Mouse (Mus musculus): ENCODE data around the gene Zfp626. TPM values are rescaled to one million over a fixed set of nuclear protein-coding genes. Genes with fewer than 3 reads are reported as not detected.
"Not testable (repeated sequence)": the region's sequence is repeated elsewhere in the genome, so short reads cannot be mapped to it uniquely, and the experiment has no call there.

Zfp626 gene
- 4.1 and 6.3 TPM in 2 replicates for polyA plus RNA-seq (2012; rRNA removed)

GRCm38 (mm10) chr7:27806896-27807295, at the start of gene Zfp626:
Gene Zfp626, plus strand, starts transcription at chr7:27807196.
- not testable (repeated sequence) for H3K4me1 ChIP-seq (ENCODE audit: control insufficient read depth, insufficient read depth, low read length); H3K36me3 ChIP-seq (ENCODE audit: control insufficient read depth, insufficient read depth, low read length); H3K27me3 ChIP-seq (ENCODE audit: control insufficient read depth, insufficient read depth, low read length)
- Histone ChIP-seq H3K27ac (ENCODE audit: control insufficient read depth, insufficient read depth, low read depth, low read length) (peak within 1 kb of the TSS; percentile 62), H3K4me3 (ENCODE audit: control insufficient read depth, low read depth, low read length) (peak within 1 kb of the TSS; percentile 87)

GRCm38 (mm10) chr7:27765176-27765886, 41.7 kb upstream of the Zfp626 start:
- TF ChIP-seq POLR2A (IDR thresholded peaks at IDR 0.05; ENCODE audit: control insufficient read depth, low read depth, low read length) (no peak), CTCF (IDR thresholded peaks at IDR 0.05; ENCODE audit: control insufficient read depth, insufficient read depth, insufficient replicate concordance, low read depth, low read length) (no peak)
- Histone ChIP-seq H3K27ac (ENCODE audit: control insufficient read depth, insufficient read depth, low read depth, low read length) (no peak overlapping the region), H3K36me3 (ENCODE audit: control insufficient read depth, insufficient read depth, low read length) (no peaks in the 10 kb centered on the region), H3K4me1 (ENCODE audit: control insufficient read depth, insufficient read depth, low read length) (peaks cover 2% of the 10 kb centered on the region), H3K27me3 (ENCODE audit: control insufficient read depth, insufficient read depth, low read length) (no peaks in the 10 kb centered on the region), H3K4me3 (ENCODE audit: control insufficient read depth, low read depth, low read length) (no peak overlapping the region; the same call in 1 of the 2 replicates)

DNA sequence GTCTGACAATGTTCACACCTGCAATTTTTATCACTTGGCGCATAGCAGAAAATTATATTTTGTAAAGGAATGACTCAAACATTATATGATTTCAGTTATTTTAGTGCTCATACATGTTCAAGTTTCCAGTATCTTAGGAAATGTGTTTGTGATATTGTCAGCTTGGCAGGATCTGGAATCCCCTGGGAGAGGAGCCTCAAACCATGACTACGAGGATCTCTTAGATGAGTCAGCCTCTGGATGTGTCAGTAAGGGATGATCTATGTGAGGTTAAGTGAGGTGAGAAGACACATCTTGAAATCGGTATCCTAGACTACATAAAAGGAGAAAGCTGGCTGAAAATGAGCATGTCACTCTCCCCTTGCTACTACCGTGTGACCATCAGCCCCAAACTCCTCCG, 17.7 kb upstream of the Zfp626 start:
- Histone ChIP-seq H3K27ac (ENCODE audit: control insufficient read depth, insufficient read depth, low read depth, low read length) (no peak overlapping the region), H3K4me3 (ENCODE audit: control insufficient read depth, low read depth, low read length) (no peak overlapping the region), H3K27me3 (ENCODE audit: control insufficient read depth, insufficient read depth, low read length) (no peaks in the 10 kb centered on the region), H3K36me3 (ENCODE audit: control insufficient read depth, insufficient read depth, low read length) (no peaks in the 10 kb centered on the region), H3K4me1 (ENCODE audit: control insufficient read depth, insufficient read depth, low read length) (no peaks in the 10 kb centered on the region)
- TF ChIP-seq POLR2A (IDR thresholded peaks at IDR 0.05; ENCODE audit: control insufficient read depth, low read depth, low read length) (no peak), CTCF (IDR thresholded peaks at IDR 0.05; ENCODE audit: control insufficient read depth, insufficient read depth, insufficient replicate concordance, low read depth, low read length) (no peak)

DNA sequence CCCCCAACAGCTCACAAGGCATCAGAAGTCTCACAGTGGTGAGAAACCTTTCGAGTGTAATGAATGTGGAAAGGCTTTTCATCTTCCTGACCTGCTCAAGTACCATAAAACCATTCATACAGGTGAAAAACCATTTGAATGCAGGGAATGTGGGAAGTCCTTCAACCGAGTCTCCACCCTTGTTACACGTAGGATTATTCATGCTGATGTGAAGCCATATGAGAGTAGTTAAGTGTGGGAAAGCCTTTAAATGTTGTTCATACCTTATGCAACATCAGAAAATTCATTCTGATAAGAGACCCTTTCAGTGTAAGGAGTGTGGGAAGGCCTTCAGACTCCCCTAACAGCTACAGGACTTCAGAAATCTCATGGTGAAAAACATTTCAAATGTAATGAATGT, 13.1 kb upstream of the Zfp626 start:
- H3K4me3 ChIP-seq (ENCODE audit: control insufficient read depth, low read depth, low read length); H3K27ac ChIP-seq (ENCODE audit: control insufficient read depth, insufficient read depth, low read depth, low read length); H3K36me3 ChIP-seq (ENCODE audit: control insufficient read depth, insufficient read depth, low read length); H3K4me1 ChIP-seq (ENCODE audit: control insufficient read depth, insufficient read depth, low read length); H3K27me3 ChIP-seq (ENCODE audit: control insufficient read depth, insufficient read depth, low read length): not testable (repeated sequence)

DNA sequence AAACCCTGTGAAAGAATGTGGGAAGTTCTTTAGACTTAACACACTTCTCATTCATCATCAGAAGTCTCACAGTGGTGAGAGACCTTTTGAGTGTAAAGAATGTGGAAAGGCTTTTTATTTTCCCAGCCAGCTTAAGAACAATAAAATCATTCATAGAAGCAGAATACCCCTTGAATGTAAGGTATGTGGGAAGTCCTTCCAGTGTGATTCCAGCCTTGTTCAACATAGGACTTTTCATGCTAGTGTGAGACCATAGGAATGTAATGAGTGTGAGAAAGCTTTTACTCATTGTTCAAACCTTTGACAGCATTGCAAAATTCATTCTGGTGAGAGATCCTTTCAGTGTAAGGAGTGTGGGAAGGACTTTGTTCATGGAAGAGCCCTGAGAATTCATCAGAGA, 12.4 kb upstream of the Zfp626 start:
- no peaks in the 10 kb centered on the region for H3K4me1 ChIP-seq (ENCODE audit: control insufficient read depth, insufficient read depth, low read length)
- H3K36me3 ChIP-seq (ENCODE audit: control insufficient read depth, insufficient read depth, low read length) = no peaks in the 10 kb centered on the region
- H3K27ac ChIP-seq (ENCODE audit: control insufficient read depth, insufficient read depth, low read depth, low read length) = no peak overlapping the region
- no peaks in the 10 kb centered on the region for H3K27me3 ChIP-seq (ENCODE audit: control insufficient read depth, insufficient read depth, low read length)
- no peak overlapping the region for H3K4me3 ChIP-seq (ENCODE audit: control insufficient read depth, low read depth, low read length)
- TF ChIP-seq CTCF (IDR thresholded peaks at IDR 0.05; ENCODE audit: control insufficient read depth, insufficient read depth, insufficient replicate concordance, low read depth, low read length) = no peak
- TF ChIP-seq POLR2A (IDR thresholded peaks at IDR 0.05; ENCODE audit: control insufficient read depth, low read depth, low read length) = no peak

DNA sequence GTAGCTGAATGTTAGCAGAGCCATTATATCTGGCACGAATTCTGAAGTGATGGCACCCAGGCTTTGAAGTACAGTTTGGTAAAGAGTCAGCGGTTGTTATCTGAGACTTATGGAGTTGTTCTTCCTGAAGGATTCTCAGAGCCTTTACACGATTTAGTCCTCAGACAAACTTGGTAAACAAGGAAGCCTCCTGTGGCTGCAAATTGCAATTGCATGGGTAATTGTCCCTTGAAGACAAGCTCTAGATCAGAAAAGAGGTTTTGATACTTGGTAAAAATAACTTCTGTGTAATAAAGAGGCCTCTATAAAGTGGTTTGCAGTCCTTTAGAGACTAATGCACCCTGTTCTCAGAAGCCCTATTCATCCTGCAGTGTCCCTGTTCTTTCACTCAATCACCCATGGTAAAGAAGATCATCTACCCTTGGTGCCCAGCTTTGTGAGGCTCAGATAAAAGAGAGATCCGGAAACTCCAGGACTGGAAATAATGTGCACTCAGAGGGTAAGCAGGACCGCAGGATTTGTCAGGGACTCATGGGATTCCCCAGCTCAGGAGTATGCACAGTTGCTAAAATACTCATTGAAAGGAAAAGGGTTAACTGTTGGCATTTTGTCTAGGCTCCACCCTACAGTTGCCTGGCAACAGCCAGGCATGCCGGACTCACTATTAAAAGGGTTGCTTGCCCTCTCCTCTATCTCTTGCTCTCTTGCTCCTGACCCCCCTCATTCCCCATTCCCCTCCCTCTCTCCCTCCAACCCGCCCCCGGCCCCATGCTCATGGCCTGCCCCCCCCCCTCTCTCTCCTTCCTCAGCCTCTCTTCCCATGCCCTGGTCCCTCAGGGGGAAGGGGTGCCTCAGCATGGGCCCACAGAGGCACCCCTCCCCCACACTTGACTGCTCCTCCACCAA, 8.8 kb upstream of the Zfp626 start:
- no peak overlapping the region for H3K27ac ChIP-seq (ENCODE audit: control insufficient read depth, insufficient read depth, low read depth, low read length)
- no peaks in the 10 kb centered on the region for H3K4me1 ChIP-seq (ENCODE audit: control insufficient read depth, insufficient read depth, low read length)
- H3K4me3 ChIP-seq (ENCODE audit: control insufficient read depth, low read depth, low read length) = no peak overlapping the region
- TF ChIP-seq POLR2A (IDR thresholded peaks at IDR 0.05; ENCODE audit: control insufficient read depth, low read depth, low read length) = no peak
- TF ChIP-seq CTCF (IDR thresholded peaks at IDR 0.05; ENCODE audit: control insufficient read depth, insufficient read depth, insufficient replicate concordance, low read depth, low read length) = no peak
- H3K36me3 ChIP-seq (ENCODE audit: control insufficient read depth, insufficient read depth, low read length) = no peaks in the 10 kb centered on the region
- H3K27me3 ChIP-seq (ENCODE audit: control insufficient read depth, insufficient read depth, low read length) = no peaks in the 10 kb centered on the region

- no peak overlapping the region for H3K4me3 ChIP-seq (ENCODE audit: control insufficient read depth, low read depth, low read length)
- H3K4me1 ChIP-seq (ENCODE audit: control insufficient read depth, insufficient read depth, low read length) = no peaks in the 10 kb centered on the region; the same call in 1 of the 2 replicates
- TF ChIP-seq CTCF (IDR thresholded peaks at IDR 0.05; ENCODE audit: control insufficient read depth, insufficient read depth, insufficient replicate concordance, low read depth, low read length) (no peak), POLR2A (IDR thresholded peaks at IDR 0.05; ENCODE audit: control insufficient read depth, low read depth, low read length) (no peak)
- H3K36me3 ChIP-seq (ENCODE audit: control insufficient read depth, insufficient read depth, low read length) = no peaks in the 10 kb centered on the region
- no peak overlapping the region for H3K27ac ChIP-seq (ENCODE audit: control insufficient read depth, insufficient read depth, low read depth, low read length)
- no peaks in the 10 kb centered on the region for H3K27me3 ChIP-seq (ENCODE audit: control insufficient read depth, insufficient read depth, low read length)
Observed at GRCm38 (mm10) chr7:27801137-27801536, 5.9 kb upstream of the Zfp626 start.

All from testis, adult 2 months (tissue).